Mouse (Mus musculus): ENCODE data around the gene Six1. TPM values are rescaled to one million over a fixed set of nuclear protein-coding genes. Genes with fewer than 3 reads are reported as not detected.
A peak's percentile ranks its signal among the peaks of the same experiment; 100 is the strongest.
"Not testable (repeated sequence)": the region's sequence is repeated elsewhere in the genome, so short reads cannot be mapped to it uniquely, and the experiment has no call there.

The Six1 gene
- 1 to 10 TPM; 1.6 to 3.6 (median 2.9) TPM for total RNA-seq (2022)

GRCm38 (mm10) chr12:73053668-73054241, at the start of gene Six1:
Gene Six1, minus strand, starts transcription at chr12:73053887.
- DNase-seq (ENCODE audit: low spot score) = peak; percentile 77

GRCm38 (mm10) chr12:73098593-73098992, 44.9 kb upstream of the Six1 start:
- no peak for DNase-seq (ENCODE audit: low spot score)

GRCm38 (mm10) chr12:73096177-73096576, 42.5 kb upstream of the Six1 start:
- not testable (repeated sequence) for DNase-seq (ENCODE audit: low spot score)

GRCm38 (mm10) chr12:73094605-73095004, 40.9 kb upstream of the Six1 start:
- DNase-seq (ENCODE audit: low spot score) = no peak

GRCm38 (mm10) chr12:73094189-73094588, 40.5 kb upstream of the Six1 start:
- DNase-seq (ENCODE audit: low spot score) = no peak

- no peak for DNase-seq (ENCODE audit: low spot score)
These were observed 37.1 kb upstream of the Six1 start for GRCm38 (mm10) chr12:73090672-73091335.

- DNase-seq (ENCODE audit: low spot score) = no peak
These were observed 35.2 kb upstream of the Six1 start for GRCm38 (mm10) chr12:73088911-73089310.

- DNase-seq (ENCODE audit: low spot score) = no peak
These were observed 34.8 kb upstream of the Six1 start for GRCm38 (mm10) chr12:73088500-73088899.

GRCm38 (mm10) chr12:73087086-73087485, 33.4 kb upstream of the Six1 start:
- DNase-seq (ENCODE audit: low spot score) = no peak

GRCm38 (mm10) chr12:73085739-73086630, 32.3 kb upstream of the Six1 start:
- no peak for DNase-seq (ENCODE audit: low spot score)

GRCm38 (mm10) chr12:73083773-73084172, 30.1 kb upstream of the Six1 start:
- no peak for DNase-seq (ENCODE audit: low spot score)

- DNase-seq (ENCODE audit: low spot score) = not testable (repeated sequence)
These were observed 28.1 kb upstream of the Six1 start for GRCm38 (mm10) chr12:73081828-73082227.

- DNase-seq (ENCODE audit: low spot score) = no peak
These were observed 7.2 kb upstream of the Six1 start for GRCm38 (mm10) chr12:73060805-73061410.

- no peak for DNase-seq (ENCODE audit: low spot score)
These were observed 3.8 kb upstream of the Six1 start for GRCm38 (mm10) chr12:73057492-73057891.

GRCm38 (mm10) chr12:73055451-73055850, 1.8 kb upstream of the Six1 start:
- no peak for DNase-seq (ENCODE audit: low spot score)

GRCm38 (mm10) chr12:73054576-73055185, 994 bp upstream of the Six1 start:
- DNase-seq (ENCODE audit: low spot score) = no peak

- no peak for DNase-seq (ENCODE audit: low spot score)
These were observed 766 bp downstream of the Six1 start for GRCm38 (mm10) chr12:73052651-73053591.

- no peak for DNase-seq (ENCODE audit: low spot score)
These were observed 1.5 kb downstream of the Six1 start for GRCm38 (mm10) chr12:73052036-73052650.

- DNase-seq (ENCODE audit: low spot score) = no peak
These were observed 2.7 kb downstream of the Six1 start for GRCm38 (mm10) chr12:73050811-73051580.

Data from heart, adult 8-10 months (tissue).